Mouse (Mus musculus) MEL (cell line): ENCODE data around the gene C8a. TPM values are rescaled to one million over a fixed set of nuclear protein-coding genes. Genes with fewer than 3 reads are reported as not detected.
A peak's percentile ranks its signal among the peaks of the same experiment; 100 is the strongest.

Source experiments
- DNase-seq: peaks from one replicate; pipeline ENCODE4 v3.0.0; 2011; ENCODE audit warnings: low read depth, low spot score
- H3K27ac ChIP-seq: 2 replicates; pipeline ENCODE4 v1.5.1; 2012; ENCODE audit warnings: low read depth, mild to moderate bottlenecking, control low read depth, low read length, moderate library complexity; ENCODE audit not compliant: control insufficient read depth
- H3K27me3 ChIP-seq, 2 experiments: fragments of 150-350 bp in 1 of 2; sonication (generic) in 1 of 2; 2 replicates each; pipeline ENCODE4 v1.6.1; 2012; ENCODE audit warnings: low read length in 2 of 2, mild to moderate bottlenecking in 2 of 2, improper control_type of control experiment in 1 of 2, moderate library complexity in 1 of 2; ENCODE audit not compliant: insufficient read depth in 2 of 2, control insufficient read depth in 1 of 2
- H3K36me3 ChIP-seq, 2 experiments: 2 replicates each; pipeline ENCODE4 v1.6.1; 2012 to 2014; ENCODE audit warnings: low read length in 2 of 2, improper control_type of control experiment in 1 of 2, inconsistent platforms in 1 of 2, mild to moderate bottlenecking in 1 of 2; ENCODE audit not compliant: insufficient read depth in 2 of 2, control insufficient read depth in 1 of 2
- H3K4me1 ChIP-seq, 2 experiments: fragments of 150-350 bp in 1 of 2; sonication (generic) in 1 of 2; 2 replicates each; pipeline ENCODE4 v1.6.1; 2012; ENCODE audit warnings: low read length in 2 of 2, improper control_type of control experiment in 1 of 2, mild to moderate bottlenecking in 1 of 2; ENCODE audit not compliant: insufficient read depth in 2 of 2, control insufficient read depth in 1 of 2
- H3K4me3 ChIP-seq, 2 experiments: fragments of 150-350 bp in 1 of 2; sonication (generic) in 1 of 2; 2 replicates each; pipeline ENCODE4 v1.5.1; 2012; ENCODE audit warnings: low read depth in 2 of 2, low read length in 2 of 2, mild to moderate bottlenecking in 2 of 2, moderate library complexity in 2 of 2, control low read depth in 1 of 2, improper control_type of control experiment in 1 of 2; ENCODE audit not compliant: control insufficient read depth in 1 of 2, insufficient read depth in 1 of 2
- H3K79me2 ChIP-seq: 2 replicates; pipeline ENCODE4 v1.6.1; 2012; ENCODE audit warnings: mild to moderate bottlenecking, low read length, moderate library complexity; ENCODE audit not compliant: control insufficient read depth, poor library complexity, insufficient read depth
- H3K9ac ChIP-seq: 2 replicates; pipeline ENCODE4 v1.6.1; 2012; ENCODE audit warnings: low read depth, mild to moderate bottlenecking, control low read depth, low read length, moderate library complexity; ENCODE audit not compliant: control insufficient read depth, poor library complexity, severe bottlenecking
- H3K9me3 ChIP-seq: fragments of 150-350 bp; sonication (generic); replicated peaks from 2 replicates; pipeline ENCODE4 v1.6.1; 2012; ENCODE audit warnings: mild to moderate bottlenecking, low read length, improper control_type of control experiment, moderate library complexity; ENCODE audit not compliant: insufficient read depth
- BHLHE40 ChIP-seq: IDR thresholded peaks from 2 replicates; pipeline ENCODE4 v1.6.1; 2012; ENCODE audit warnings: low read depth, mild to moderate bottlenecking, inconsistent platforms, low read length, improper control_type of control experiment, borderline replicate concordance
- CTCF ChIP-seq, 3 experiments: IDR thresholded peaks in 2 of 3; conservative IDR thresholded peaks in 1 of 3; 2 replicates each; pipeline ENCODE4 v1.5.1; 2011 to 2012; ENCODE audit warnings: low read length in 3 of 3, low read depth in 2 of 3, mild to moderate bottlenecking in 2 of 3, improper control_type of control experiment in 1 of 3, inconsistent platforms in 1 of 3, mixed read lengths in 1 of 3, moderate library complexity in 1 of 3; ENCODE audit not compliant: control insufficient read depth in 1 of 3, insufficient read depth in 1 of 3, poor library complexity in 1 of 3, severe bottlenecking in 1 of 3
- EP300 ChIP-seq, 2 experiments: IDR thresholded peaks; 2 replicates each; pipeline ENCODE4 v1.6.1; 2011; ENCODE audit warnings: improper control_type of control experiment in 2 of 2, low read length in 2 of 2, low read depth in 1 of 2, mild to moderate bottlenecking in 1 of 2
- GABPA ChIP-seq: IDR thresholded peaks from 2 replicates; pipeline ENCODE4 v1.6.1; 2012; ENCODE audit warnings: low read depth, mild to moderate bottlenecking, inconsistent platforms, low read length, improper control_type of control experiment, moderate library complexity
- GATA1 ChIP-seq: IDR thresholded peaks from 2 replicates; pipeline ENCODE4 v1.6.1; 2011; ENCODE audit warnings: low read depth, low read length, improper control_type of control experiment
- MAZ ChIP-seq: IDR thresholded peaks from 2 replicates; pipeline ENCODE4 v1.6.1; 2012; ENCODE audit warnings: low read depth, mild to moderate bottlenecking, inconsistent platforms, low read length, improper control_type of control experiment
- MYB ChIP-seq: IDR thresholded peaks from 2 replicates; pipeline ENCODE4 v1.6.1; 2011; ENCODE audit warnings: mild to moderate bottlenecking, low read depth, low read length, improper control_type of control experiment
- MYC ChIP-seq: IDR thresholded peaks from 2 replicates; pipeline ENCODE4 v1.6.1; 2011; ENCODE audit warnings: low read depth, mild to moderate bottlenecking, low read length, improper control_type of control experiment, moderate library complexity
- NRF1 ChIP-seq: IDR thresholded peaks from 2 replicates; pipeline ENCODE4 v1.6.1; 2014; ENCODE audit warnings: low read depth, mild to moderate bottlenecking, inconsistent platforms, low read length, improper control_type of control experiment, moderate library complexity; ENCODE audit not compliant: poor library complexity, insufficient read depth, severe bottlenecking
- POLR2A ChIP-seq, 2 experiments: IDR thresholded peaks; 2 replicates each; pipeline ENCODE4 v1.6.1; 2011 to 2012; ENCODE audit warnings: low read length in 2 of 2, mild to moderate bottlenecking in 2 of 2, control low read depth in 1 of 2, improper control_type of control experiment in 1 of 2, low read depth in 1 of 2, moderate library complexity in 1 of 2; ENCODE audit not compliant: control insufficient read depth in 1 of 2, insufficient read depth in 1 of 2, poor library complexity in 1 of 2
- POLR2AphosphoS2 ChIP-seq: IDR thresholded peaks from 2 replicates; pipeline ENCODE4 v1.6.1; 2011; ENCODE audit warnings: low read length, improper control_type of control experiment
- RCOR1 ChIP-seq: IDR thresholded peaks from 2 replicates; pipeline ENCODE4 v1.6.1; 2012; ENCODE audit warnings: low read depth, mild to moderate bottlenecking, inconsistent platforms, low read length, improper control_type of control experiment
- SIN3A ChIP-seq: IDR thresholded peaks from 2 replicates; pipeline ENCODE4 v1.6.1; 2012; ENCODE audit warnings: low read length, improper control_type of control experiment, inconsistent platforms
- SMC3 ChIP-seq: IDR thresholded peaks from 2 replicates; pipeline ENCODE4 v1.6.1; 2011; ENCODE audit warnings: low read depth, low read length, improper control_type of control experiment
- UBTF ChIP-seq: IDR thresholded peaks from 2 replicates; pipeline ENCODE4 v1.6.1; 2012; ENCODE audit warnings: low read depth, mild to moderate bottlenecking, inconsistent platforms, low read length, improper control_type of control experiment, moderate library complexity, borderline replicate concordance; ENCODE audit not compliant: insufficient read depth
- USF1 ChIP-seq: IDR thresholded peaks from 2 replicates; pipeline ENCODE4 v1.6.1; 2014; ENCODE audit warnings: low read depth, mild to moderate bottlenecking, inconsistent platforms, low read length, improper control_type of control experiment, moderate library complexity
- ZKSCAN1 ChIP-seq: IDR thresholded peaks from 2 replicates; pipeline ENCODE4 v1.6.1; 2012; ENCODE audit warnings: low read depth, mild to moderate bottlenecking, inconsistent platforms, low read length, improper control_type of control experiment, moderate library complexity
- polyA plus RNA-seq, 2 experiments: library from polyadenylated mRNA; stranded (reverse) in 1 of 2; unstranded in 1 of 2; fragments of >175 nt in 1 of 2; fragments of >200 nt in 1 of 2; gene quantifications; 2 replicates each; pipeline versions ENCODE4 v1.2.1 to v1.2.4; 2012; ENCODE audit warnings: low replicate concordance in 2 of 2, low read depth in 1 of 2; ENCODE audit not compliant: insufficient read length in 2 of 2, insufficient read depth in 1 of 2, missing spikeins in 1 of 2
- total RNA-seq: library from RNA; depleted of rRNA; stranded (reverse); fragments of 300-350 nt; gene quantifications from 2 replicates; pipeline ENCODE4 v1.2.3, GENCODE M21; 2012

The C8a gene
- total and polyA plus RNA-seq, 3 experiments = not detected

DNA sequence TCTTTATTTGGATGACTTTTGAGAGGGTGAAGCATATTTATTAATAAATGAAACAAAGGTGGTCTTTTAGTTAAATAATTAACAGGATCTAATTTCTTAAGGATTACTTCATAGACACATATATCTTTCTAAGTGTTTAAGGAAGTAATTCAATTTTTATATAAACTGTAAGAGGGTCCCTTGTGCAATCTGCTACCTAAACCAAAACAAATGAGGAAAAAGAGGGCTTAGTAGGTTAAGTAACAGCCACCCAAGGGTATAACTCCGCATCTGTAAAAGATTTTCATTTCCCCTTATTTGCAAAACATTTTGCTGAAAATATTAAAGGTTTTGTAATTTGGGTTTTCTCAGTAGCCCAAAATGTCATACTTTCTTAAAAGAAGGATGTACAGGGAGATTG, 11.8 kb downstream of the C8a start:
- DNase-seq = no peak
- H3K4me3 ChIP-seq = no peak overlapping the region
- H3K79me2 ChIP-seq = no peaks in the 10 kb centered on the region
- H3K9me3 ChIP-seq = no peaks in the 10 kb centered on the region
- no peaks in the 10 kb centered on the region for H3K36me3 ChIP-seq
- no peaks in the 10 kb centered on the region for H3K4me1 ChIP-seq
- H3K9ac ChIP-seq = no peak overlapping the region
- TF ChIP-seq SMC3 = no peak
- TF ChIP-seq NRF1 = no peak
- TF ChIP-seq POLR2A (IDR thresholded peaks at IDR 0.05; ENCODE audit: control insufficient read depth in 1 of 2, insufficient read depth in 1 of 2, low read depth in 1 of 2, low read length in 2 of 2, poor library complexity in 1 of 2) = no peak
- TF ChIP-seq EP300 (IDR thresholded peaks at IDR 0.05; ENCODE audit: low read depth in 1 of 2, low read length in 2 of 2) = no peak
- TF ChIP-seq GATA1 = no peak
- no peaks in the 10 kb centered on the region for H3K27me3 ChIP-seq
- H3K27ac ChIP-seq = no peak overlapping the region

DNA sequence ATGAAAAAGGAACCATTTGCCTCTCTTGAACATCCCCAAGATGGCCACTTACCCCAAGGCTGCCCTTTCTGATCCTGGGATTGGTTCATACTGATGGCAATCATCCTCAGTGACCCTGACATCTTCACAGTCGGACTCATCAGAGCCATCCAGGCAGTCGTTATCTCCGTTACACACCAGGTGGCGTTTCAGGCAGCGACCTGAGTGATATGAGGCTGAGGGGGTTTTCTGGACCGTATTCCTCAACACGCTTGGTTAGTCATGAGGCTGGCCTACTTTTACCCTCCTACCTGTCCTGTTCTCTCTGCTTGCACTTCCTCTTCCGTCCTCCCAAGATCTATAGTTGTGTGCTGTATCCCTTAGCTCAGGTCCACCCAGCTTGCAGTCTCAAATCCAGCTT, 15.0 kb downstream of the C8a start:
- Histone ChIP-seq H3K9me3 (no peaks in the 10 kb centered on the region), H3K4me1 (no peaks in the 10 kb centered on the region), H3K79me2 (no peaks in the 10 kb centered on the region), H3K9ac (no peak overlapping the region), H3K27ac (no peak overlapping the region), H3K27me3 (no peaks in the 10 kb centered on the region), H3K4me3 (no peak overlapping the region), H3K36me3 (no peaks in the 10 kb centered on the region)
- no peak for DNase-seq
- TF ChIP-seq RCOR1 (no peak), GABPA (no peak), POLR2A (IDR thresholded peaks at IDR 0.05; ENCODE audit: control insufficient read depth in 1 of 2, insufficient read depth in 1 of 2, low read depth in 1 of 2, low read length in 2 of 2, poor library complexity in 1 of 2) (no peak), EP300 (IDR thresholded peaks at IDR 0.05; ENCODE audit: low read depth in 1 of 2, low read length in 2 of 2) (no peak)

DNA sequence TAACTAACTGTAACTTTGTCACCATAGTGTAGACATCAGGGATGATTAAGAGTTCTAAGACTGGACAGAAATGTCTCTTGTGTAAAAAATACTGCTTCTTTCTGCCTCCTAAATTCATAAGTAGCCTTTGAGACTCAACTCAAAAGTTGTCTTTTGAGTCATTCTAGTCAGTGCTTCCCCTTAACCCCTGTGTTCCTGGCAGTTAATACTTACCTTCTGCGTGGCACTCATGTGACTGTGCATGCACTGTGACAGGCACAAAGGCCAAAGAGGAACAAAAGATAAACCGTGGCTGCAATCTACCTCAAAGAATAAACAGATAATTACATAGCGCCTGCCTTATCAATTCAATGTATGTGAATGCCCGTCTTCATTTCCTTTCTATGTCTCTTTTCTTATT, 18.4 kb downstream of the C8a start:
- H3K4me1 ChIP-seq = no peaks in the 10 kb centered on the region
- peak; percentile 45 for DNase-seq
- no peak overlapping the region for H3K9ac ChIP-seq
- no peaks in the 10 kb centered on the region for H3K9me3 ChIP-seq
- no peaks in the 10 kb centered on the region for H3K36me3 ChIP-seq
- H3K27ac ChIP-seq = no peak overlapping the region
- no peak overlapping the region for H3K4me3 ChIP-seq
- no peaks in the 10 kb centered on the region for H3K79me2 ChIP-seq
- no peaks in the 10 kb centered on the region for H3K27me3 ChIP-seq
- no peak for TF ChIP-seq GABPA
- no peak for TF ChIP-seq MYC
- no peak for TF ChIP-seq GATA1
- no peak for TF ChIP-seq POLR2AphosphoS2
- no peak for TF ChIP-seq MYB
- no peak for TF ChIP-seq NRF1
- TF ChIP-seq MAZ = no peak
- TF ChIP-seq USF1 = peak; percentile 55; the same call in 1 of the 2 replicates
- peak; percentile 38; the same call in 1 of the 2 replicates for TF ChIP-seq BHLHE40
- TF ChIP-seq POLR2A (IDR thresholded peaks at IDR 0.05; ENCODE audit: control insufficient read depth in 1 of 2, insufficient read depth in 1 of 2, low read depth in 1 of 2, low read length in 2 of 2, poor library complexity in 1 of 2) = no peak
- peak in 1 of 2 experiments; percentile 13; a peak in 2 of 4 replicates for TF ChIP-seq EP300 (IDR thresholded peaks at IDR 0.05; ENCODE audit: low read depth in 1 of 2, low read length in 2 of 2)
- no peak for TF ChIP-seq UBTF
- TF ChIP-seq SIN3A = no peak
- TF ChIP-seq CTCF (IDR thresholded peaks at IDR 0.05 in 2 of 3, conservative IDR thresholded peaks at IDR 0.05 in 1 of 3; ENCODE audit: control insufficient read depth in 1 of 3, insufficient read depth in 1 of 3, low read depth in 2 of 3, low read length in 3 of 3, poor library complexity in 1 of 3, severe bottlenecking in 1 of 3) = no peak
- TF ChIP-seq ZKSCAN1 = no peak
- TF ChIP-seq, all 39 proteins: peak for 3
